Mouse (Mus musculus) right cerebral cortex, postnatal 14 days (tissue): ENCODE results near the gene Nmb.

Source experiments
- DNase-seq: peaks from one replicate; pipeline ENCODE4 v3.0.0; 2022

The Nmb gene

GRCm38 (mm10) chr7:80897721-80898120 is 7.2 kb downstream of the Nmb start:
- no peak for DNase-seq

- DNase-seq, result no peak
Measured at GRCm38 (mm10) chr7:80897134-80897533, 7.7 kb downstream of the Nmb start.

GRCm38 (mm10) chr7:80894815-80895519 is 9.9 kb downstream of the Nmb start:
- no peak for DNase-seq

- no peak for DNase-seq
Measured at GRCm38 (mm10) chr7:80894196-80894595, 10.7 kb downstream of the Nmb start.

GRCm38 (mm10) chr7:80893753-80894129 is 11.1 kb downstream of the Nmb start:
- DNase-seq, result no peak

GRCm38 (mm10) chr7:80893086-80893752 is 11.7 kb downstream of the Nmb start:
- no peak for DNase-seq

GRCm38 (mm10) chr7:80889841-80890241 is 15.0 kb downstream of the Nmb start:
- DNase-seq, result no peak

- peak; percentile 53 for DNase-seq
Measured at GRCm38 (mm10) chr7:80889021-80889511, 15.8 kb downstream of the Nmb start.

- no peak for DNase-seq
Measured at GRCm38 (mm10) chr7:80888595-80888994, 16.3 kb downstream of the Nmb start.

GRCm38 (mm10) chr7:80885666-80886065 is 19.2 kb downstream of the Nmb start:
- no peak for DNase-seq

- peak; percentile 70 for DNase-seq
Measured at GRCm38 (mm10) chr7:80882830-80883505, 21.9 kb downstream of the Nmb start.

- no peak for DNase-seq
Measured at GRCm38 (mm10) chr7:80875727-80876126, 29.1 kb downstream of the Nmb start.

GRCm38 (mm10) chr7:80873631-80874030 is 31.2 kb downstream of the Nmb start:
- DNase-seq, result no peak

- DNase-seq, result no peak
Measured at GRCm38 (mm10) chr7:80873038-80873437, 31.8 kb downstream of the Nmb start.

- no peak for DNase-seq
Measured at GRCm38 (mm10) chr7:80868686-80869085, 36.2 kb downstream of the Nmb start.

- DNase-seq, result no peak
Measured at GRCm38 (mm10) chr7:80866514-80867147, 38.2 kb downstream of the Nmb start.

GRCm38 (mm10) chr7:80865521-80865920 is 39.4 kb downstream of the Nmb start:
- no peak for DNase-seq

GRCm38 (mm10) chr7:80864831-80865230 is 40.0 kb downstream of the Nmb start:
- DNase-seq, result no peak

- DNase-seq, result no peak
Measured at GRCm38 (mm10) chr7:80864151-80864550, 40.7 kb downstream of the Nmb start.

GRCm38 (mm10) chr7:80863520-80863919 is 41.4 kb downstream of the Nmb start:
- no peak for DNase-seq

GRCm38 (mm10) chr7:80862475-80862874 is 42.4 kb downstream of the Nmb start:
- no peak for DNase-seq

GRCm38 (mm10) chr7:80860729-80861274 is 44.1 kb downstream of the Nmb start, which contains the start of gene Zscan2:
Zscan2 (plus strand) TSS chr7:80860920.
- DNase-seq, result peak; percentile 78

- DNase-seq, result peak; percentile 37
Measured at GRCm38 (mm10) chr7:80860227-80860626, 44.6 kb downstream of the Nmb start.
